Mouse (Mus musculus) spleen, adult 2 months (tissue): ENCODE results near the gene Cep295nl.

Source experiments
- CTCF ChIP-seq: fragments of 200-500 bp; IDR thresholded peaks from 2 replicates; pipeline ENCODE4 v1.5.1; 2011; ENCODE audit warnings: mild to moderate bottlenecking, inconsistent platforms; ENCODE audit not compliant: insufficient read depth, insufficient read length, insufficient replicate concordance; ENCODE audit errors: extremely low read depth
- POLR2A ChIP-seq: fragments of 200-500 bp; IDR thresholded peaks from 2 replicates; pipeline ENCODE4 v1.6.1; 2011; ENCODE audit warnings: low read depth, low read length, inconsistent platforms

- TF ChIP-seq CTCF: no peak
- TF ChIP-seq POLR2A: no peak
Observed at GRCm38 (mm10) chr11:118345693-118346092, 3.4 kb upstream of the Cep295nl start.
